9 mouse cellular contexts compared by ENCODE assay signal in genomic region chr10:107662372-107663065, GRCm38 (mm10). TPM values are rescaled to one million over a fixed set of nuclear protein-coding genes. Genes with fewer than 3 reads are reported as not detected.
DNase-seq lines count a peak whose midpoint lies in the region; ATAC-seq and TF ChIP-seq lines count a peak whose summit lies in the region.
"Had no signal": no experiment of that assay in that cellular context is flagged by ENCODE, and none has a peak within 500 bp of the region (broad histone marks: within the 10 kb centered on the region; RNA-seq: fewer than 3 reads in every experiment).

No protein-coding gene starts in this region.

- H3K36me3 ChIP-seq in intestine, embryonic 14.5 days (ENCODE audit: control insufficient read depth, insufficient read depth, low read length), result no peaks in the 10 kb centered on the region
- H3K36me3 ChIP-seq in intestine, postnatal 0 days (ENCODE audit: control insufficient read depth, insufficient read depth), result no peaks in the 10 kb centered on the region
- no peaks in the 10 kb centered on the region for H3K36me3 ChIP-seq in hindbrain, embryonic 16.5 days (ENCODE audit: control insufficient read depth, insufficient read depth, low read length)

- TF ChIP-seq CTCF in intestine, postnatal 0 days (IDR thresholded peaks at IDR 0.05; ENCODE audit: low read depth), result no peak
- TF ChIP-seq CTCF in brain, embryonic 14.5 days (IDR thresholded peaks at IDR 0.05; ENCODE audit: borderline replicate concordance, extremely low read depth, insufficient read depth, insufficient read length), result no peak

- H3K4me2 ChIP-seq in intestine, embryonic 14.5 days (ENCODE audit: low read length), result no peak overlapping the region
- no peak overlapping the region for H3K4me2 ChIP-seq in intestine, postnatal 0 days (replicated peaks; ENCODE audit: low read depth)
- no peak overlapping the region for H3K4me2 ChIP-seq in hindbrain, embryonic 16.5 days (ENCODE audit: low read length)

- no peak for TF ChIP-seq POLR2A in brain, embryonic 14.5 days (IDR thresholded peaks at IDR 0.05; ENCODE audit: borderline replicate concordance, extremely low read depth, insufficient read depth, insufficient read length, poor library complexity, severe bottlenecking)

- WGBS in intestine, embryonic 14.5 days, result 38% methylated on average over 5 of the region's 5 CpGs
- WGBS in intestine, postnatal 0 days, result 47% methylated on average over 5 of the region's 5 CpGs
- 36% methylated on average over 5 of the region's 5 CpGs for WGBS in hindbrain, embryonic 16.5 days

- 0 out of 2 replicates have a peak, but pooled peaks cover 3% of the 10 kb centered on the region for H3K9me3 ChIP-seq in intestine, embryonic 14.5 days (ENCODE audit: control insufficient read depth, low read length)
- no peaks in the 10 kb centered on the region for H3K9me3 ChIP-seq in intestine, postnatal 0 days (ENCODE audit: control insufficient read depth)
- H3K9me3 ChIP-seq in hindbrain, embryonic 16.5 days (ENCODE audit: control insufficient read depth, low read length), result no peaks in the 10 kb centered on the region

- H3K27ac ChIP-seq in intestine, embryonic 14.5 days (ENCODE audit: low read depth), result no peak overlapping the region
- H3K27ac ChIP-seq in intestine, postnatal 0 days (ENCODE audit: low read depth, low read length), result no peak overlapping the region
- no peak overlapping the region for H3K27ac ChIP-seq in hindbrain, embryonic 16.5 days (ENCODE audit: low read depth, low read length)

- no peak overlapping the region for H3K4me3 ChIP-seq in intestine, embryonic 14.5 days (ENCODE audit: low read depth, low read length)
- H3K4me3 ChIP-seq in intestine, postnatal 0 days (ENCODE audit: low read depth, low read length), result no peak overlapping the region
- no peak overlapping the region for H3K4me3 ChIP-seq in hindbrain, embryonic 16.5 days (ENCODE audit: low read length)

- intact Hi-C loops in gastrocnemius, postnatal 36 days (cut with DNase I), result no loop called here

- no peaks in the 10 kb centered on the region for H3K4me1 ChIP-seq in intestine, embryonic 14.5 days (replicated peaks; ENCODE audit: control insufficient read depth, insufficient read depth, low read length)
- no peaks in the 10 kb centered on the region for H3K4me1 ChIP-seq in intestine, postnatal 0 days (replicated peaks; ENCODE audit: control insufficient read depth, insufficient read depth, low read length)
- no peaks in the 10 kb centered on the region; the same call in 1 of the 2 replicates for H3K4me1 ChIP-seq in hindbrain, embryonic 16.5 days (ENCODE audit: control insufficient read depth, insufficient read depth, low read depth, low read length)

- no peaks in the 10 kb centered on the region for H3K27me3 ChIP-seq in intestine, embryonic 14.5 days (replicated peaks; ENCODE audit: control insufficient read depth, insufficient read depth, low read length)
- H3K27me3 ChIP-seq in intestine, postnatal 0 days (replicated peaks; ENCODE audit: control insufficient read depth, insufficient read depth, low read length), result no peaks in the 10 kb centered on the region
- no peaks in the 10 kb centered on the region for H3K27me3 ChIP-seq in hindbrain, embryonic 16.5 days (replicated peaks; ENCODE audit: control insufficient read depth, insufficient read depth, low read length)

- no peak overlapping the region for H3K9ac ChIP-seq in intestine, embryonic 14.5 days (ENCODE audit: low read length)
- no peak overlapping the region for H3K9ac ChIP-seq in intestine, postnatal 0 days (ENCODE audit: low read depth, low read length)
- H3K9ac ChIP-seq in hindbrain, embryonic 16.5 days (ENCODE audit: low read depth, low read length), result no peak overlapping the region

- peak; percentile 76; the same call in 1 of the 2 replicates for ATAC-seq in intestine, embryonic 14.5 days (replicated peaks; ENCODE audit: low FRiP score, low TSS enrichment, low read depth)
- ATAC-seq in intestine, postnatal 0 days, result no peak
- ATAC-seq in hindbrain, embryonic 16.5 days, result peak; percentile 83; the same call in 1 of the 2 replicates

- DNase-seq in intestine, embryonic 14.5 days (ENCODE audit: low spot score), result no peak
- peak; percentile 83 for DNase-seq in brain, embryonic 14.5 days (ENCODE audit: low read depth)
- peak; percentile 53 to 62 for DNase-seq in lung, postnatal 4 days
- DNase-seq in thymus, postnatal 4 days, result no peak
- DNase-seq in yolk sac, embryonic 10.5 days (ENCODE audit: low spot score), result no peak
- no peak for DNase-seq in gastrocnemius, postnatal 36 days

RNA-seq across cellular contexts. Expression of gene Ptprq, which starts 57.3 kb away (rescaled TPM):
- polyA plus RNA-seq in intestine, embryonic 14.5 days (2014; fragmentation: Nextera tagmentation; extraction: Ambion mirVana), result 0.05 TPM in 1 of 2 replicates, not detected in the other
- not detected in 2 replicates for polyA plus RNA-seq in intestine, postnatal 0 days (2015; fragmentation: Nextera tagmentation; extraction: Ambion mirVana)
- 0.18 and 0.30 TPM in 2 replicates for polyA plus RNA-seq in brain, embryonic 14.5 days (2012; rRNA removed)
- polyA plus RNA-seq in hindbrain, embryonic 16.5 days (2015; fragmentation: Nextera tagmentation; extraction: Ambion mirVana), result 0.06 and 0.12 TPM in 2 replicates
- total RNA-seq in gastrocnemius, postnatal 36 days (2021), result under 1 TPM; 0.15 to 0.23 TPM
- polyA plus RNA-seq: liver, adult 2 months had no signal

Comparison
In these comparisons a context has a peak if more than half of its experiments do, and no peak if none do; other contexts are left out.
1. DNase-seq: peak in brain, embryonic 14.5 days (single experiment) and lung, postnatal 4 days (2 of 2); none in intestine, embryonic 14.5 days (single experiment), thymus, postnatal 4 days (single experiment), yolk sac, embryonic 10.5 days (single experiment) and gastrocnemius, postnatal 36 days (0 of 2).